Mouse (Mus musculus): ENCODE data around the gene Grhl3.
A peak's percentile ranks its signal among the peaks of the same experiment; 100 is the strongest.

Grhl3 gene

GRCm38 (mm10) chr4:135494521-135495396 is 78.7 kb downstream of the Grhl3 start, which contains the start of the genes Stpg1 and Nipal3:
TSS of gene Stpg1 (plus strand) at chr4:135494790.
TSS of gene Nipal3 (minus strand) at chr4:135495038.
- peak; percentile 99 for DNase-seq (ENCODE audit: low read depth, low spot score)

GRCm38 (mm10) chr4:135493691-135494520 is 79.5 kb downstream of the Grhl3 start:
- no peak for DNase-seq (ENCODE audit: low read depth, low spot score)

DNA sequence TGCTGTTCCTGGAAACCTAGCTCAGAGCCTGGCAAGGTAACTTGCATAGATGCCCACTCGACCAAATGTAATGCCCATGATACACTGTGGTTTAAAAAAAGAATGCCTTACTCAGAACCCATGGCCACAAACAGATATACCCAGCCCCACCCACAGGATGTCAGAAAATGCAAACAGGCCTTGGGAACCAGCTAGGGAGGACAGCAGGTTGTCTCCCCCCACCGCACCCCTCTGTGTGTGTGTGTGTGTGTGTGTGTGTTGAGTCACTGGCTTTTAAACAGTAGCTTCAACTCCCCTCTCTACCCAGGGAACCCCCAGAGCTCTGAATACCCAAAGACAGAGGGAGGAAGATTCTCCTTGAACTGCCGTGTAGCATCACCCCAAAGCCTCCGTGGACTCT is 80.2 kb downstream of the Grhl3 start:
- DNase-seq (ENCODE audit: low read depth, low spot score), result no peak

Data from ZHBTc4 (cell line).